Mouse (Mus musculus) retina, postnatal 1 day (tissue): ENCODE results near the gene Mapk3.

Source experiments
- DNase-seq: peaks from one replicate; pipeline ENCODE4 v3.0.0-alpha.2; 2012

Gene Mapk3

DNA sequence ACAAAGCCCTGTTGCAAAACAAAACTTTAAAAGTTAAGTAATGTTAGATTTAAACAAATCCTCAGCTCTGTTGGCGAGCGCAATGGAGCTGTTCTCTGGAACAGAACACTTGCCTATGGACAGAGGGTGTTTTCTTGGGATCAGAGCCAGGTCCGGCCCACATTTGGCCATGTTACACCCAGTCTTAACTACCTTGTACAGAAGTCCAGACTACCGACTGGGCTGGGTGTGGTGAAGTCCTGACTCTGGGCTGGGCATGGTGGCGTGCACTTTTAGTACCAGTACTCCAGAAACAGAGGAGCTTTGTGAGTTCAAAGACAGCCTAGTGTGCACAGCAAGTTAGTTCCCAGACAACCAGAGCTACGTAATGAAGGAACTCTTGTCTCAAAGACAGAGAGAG lies 47.6 kb downstream of the Mapk3 start:
- no peak for DNase-seq

DNA sequence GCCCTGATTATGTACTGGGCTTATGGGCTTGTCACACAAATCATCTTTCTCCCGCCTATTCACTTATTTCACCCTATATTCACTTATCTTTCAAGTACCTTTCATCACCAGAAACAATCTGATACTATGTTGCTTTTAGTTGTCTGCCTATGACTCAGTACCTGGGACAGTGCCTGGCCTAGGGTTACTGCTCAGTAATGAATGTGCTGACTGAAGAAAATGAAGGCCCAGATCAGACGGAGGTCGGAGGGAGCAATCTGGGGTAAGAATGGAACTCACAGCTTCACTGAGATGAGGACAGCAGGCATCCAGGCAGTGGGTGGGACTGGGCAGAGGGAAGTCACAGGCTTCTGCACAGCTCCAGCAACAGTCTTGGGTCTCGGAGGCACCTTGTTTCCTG lies 48.0 kb downstream of the Mapk3 start:
- no peak for DNase-seq

DNA sequence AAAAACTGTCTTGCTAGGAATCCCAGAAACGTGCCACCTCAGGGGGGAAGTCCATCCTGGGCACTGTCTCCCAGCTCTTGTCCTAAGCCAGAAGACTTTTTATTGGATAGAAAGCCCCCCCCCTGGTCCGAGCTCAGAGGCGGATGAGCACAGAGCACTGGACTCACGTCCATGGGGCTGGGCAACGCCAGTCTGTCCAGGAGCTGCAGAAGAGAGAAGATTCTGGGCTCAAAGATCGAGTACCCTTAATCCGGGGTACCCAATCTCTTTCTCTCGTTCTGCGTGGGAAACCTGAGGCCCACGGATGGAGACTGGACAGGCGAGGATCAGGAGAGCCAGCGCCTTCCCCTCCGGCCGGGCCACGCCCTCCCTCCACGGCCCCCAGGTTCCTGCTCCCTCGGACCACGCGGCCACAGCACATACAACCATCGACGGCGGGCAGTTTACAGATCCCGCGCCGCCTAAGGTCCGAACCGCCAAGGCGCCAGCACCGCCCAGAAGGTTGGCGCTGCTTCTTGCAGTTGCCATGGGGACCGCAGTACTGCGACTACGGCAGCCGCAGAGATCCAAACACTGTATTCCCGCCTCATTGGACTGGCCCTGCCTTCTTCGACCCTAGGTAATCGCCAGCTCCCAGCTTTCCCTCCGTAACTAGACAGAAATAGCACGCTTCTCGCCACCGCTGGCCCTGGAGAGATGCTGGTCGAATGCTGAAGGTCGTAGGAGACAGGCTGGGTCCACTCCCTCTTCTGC lies 49.5 kb downstream of the Mapk3 start:
- DNase-seq = peak; percentile 96

DNA sequence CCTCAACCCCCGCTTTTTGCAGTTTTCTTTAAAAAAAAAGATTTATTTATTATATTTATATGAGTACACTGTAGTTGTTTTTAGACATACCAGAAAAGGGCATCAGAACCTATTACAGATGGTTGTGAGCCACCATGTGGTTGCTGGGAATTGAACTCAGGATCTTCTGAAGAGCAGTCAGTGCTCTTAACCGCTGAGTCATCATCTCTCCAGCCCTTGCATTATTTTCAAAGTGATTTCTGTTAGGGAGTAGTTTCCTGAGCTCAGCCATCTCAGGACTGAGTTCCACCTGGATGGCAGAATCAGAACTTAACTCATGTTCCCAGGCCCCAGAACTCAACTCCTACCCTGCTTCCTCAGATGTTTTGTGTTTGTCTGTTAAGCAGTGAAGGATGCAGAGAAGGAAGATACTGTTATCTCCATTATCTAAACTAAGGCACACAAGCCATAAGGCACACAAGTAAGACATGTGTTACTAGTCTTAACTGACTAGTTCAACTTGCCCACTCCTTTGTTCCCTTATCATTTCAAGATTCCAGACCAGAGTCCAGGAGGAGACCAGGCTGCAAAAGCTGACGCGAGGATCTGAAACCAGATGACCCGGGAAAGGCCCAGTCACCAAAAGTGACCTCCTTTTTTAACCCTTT lies 50.4 kb downstream of the Mapk3 start:
- no peak for DNase-seq
